In the genomic region with DNA sequence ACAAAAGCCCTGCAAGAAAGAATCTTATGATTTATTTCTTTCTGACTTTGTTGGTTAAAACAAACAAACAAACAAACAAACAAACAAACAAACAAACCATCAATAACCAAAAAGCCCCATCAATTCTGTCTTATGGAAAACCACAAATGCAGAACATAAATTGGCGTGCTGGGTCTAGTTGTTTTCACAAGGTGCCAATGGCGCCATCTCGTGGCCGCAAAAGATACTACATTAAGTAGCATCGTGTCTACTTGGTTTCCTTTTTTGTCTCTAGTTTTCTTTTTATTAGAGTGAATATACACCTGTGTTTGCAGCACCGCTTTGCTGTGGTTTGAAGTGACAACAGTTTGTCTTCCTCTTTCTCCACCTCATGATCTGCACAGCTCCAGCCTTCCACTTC, we compare ENCODE assay signal across 8 mouse cellular contexts. TPM values are rescaled to one million over a fixed set of nuclear protein-coding genes. Genes with fewer than 3 reads are reported as not detected.
DNase-seq lines count a peak whose midpoint lies in the region; ATAC-seq lines count a peak whose summit lies in the region.

No protein-coding gene starts in this region.

- intact Hi-C loops in gastrocnemius, postnatal 14 days (cut with DNase I; ENCODE audit: low total_unique reads), result loop anchor here (2.0 kb wide), 1 partner anchor 78 kb away; no protein-coding TSS in a partner anchor

- no peak for ATAC-seq in cerebellum, adult (ENCODE audit: insufficient number of reproducible peaks, low FRiP score, low TSS enrichment)

- DNase-seq in cerebellum, adult 11 months, result peak; percentile 66
- peak; percentile 68 for DNase-seq in R1 (ENCODE audit: low read depth, low spot score)
- DNase-seq in cerebellum, postnatal 25 days, result peak; percentile 72 to 88
- peak; percentile 65 for DNase-seq in gastrocnemius, postnatal 14 days
- peak; percentile 71 for DNase-seq in layer of hippocampus, adult 9-10 months (ENCODE audit: low spot score)
- peak; percentile 69 for DNase-seq in lung, postnatal 25 days (ENCODE audit: low spot score)
- peak; percentile 23 to 64 for DNase-seq in spleen, postnatal 14 days (ENCODE audit: low spot score in 2 of 2)

RNA-seq across cellular contexts. Expression of a gene that starts 6.2 kb away (rescaled TPM):
- not detected for total RNA-seq in gastrocnemius, postnatal 14 days (2021)

RNA-seq across cellular contexts. Expression of a gene that starts 22.0 kb away (rescaled TPM):
- total RNA-seq in gastrocnemius, postnatal 14 days (2021), result not detected
